Comparison of ENCODE assay signal across 27 mouse cellular contexts in genomic region chr9:87563244-87563643, GRCm38 (mm10).
DNase-seq lines count a peak whose midpoint lies in the region; ATAC-seq lines count a peak whose summit lies in the region.
"Had no signal": no experiment of that assay in that cellular context is flagged by ENCODE, and none has a peak within 500 bp of the region (broad histone marks: within the 10 kb centered on the region; RNA-seq: fewer than 3 reads in every experiment).

No protein-coding gene starts in this region.

- H3K36me3 ChIP-seq in kidney, embryonic 14.5 days (ENCODE audit: control insufficient read depth, insufficient read depth, low read length) = no peaks in the 10 kb centered on the region
- no peaks in the 10 kb centered on the region for H3K36me3 ChIP-seq in kidney, embryonic 16.5 days (ENCODE audit: insufficient read depth, low read length)
- H3K36me3 ChIP-seq in neural tube, embryonic 11.5 days (ENCODE audit: control insufficient read depth, insufficient read depth, low read length) = no peaks in the 10 kb centered on the region
- H3K36me3 ChIP-seq in neural tube, embryonic 15.5 days = no peaks in the 10 kb centered on the region
- H3K36me3 ChIP-seq: embryonic facial prominence, embryonic 10.5 days; embryonic facial prominence, embryonic 12.5 days; forebrain, embryonic 15.5 days; G1E had no signal

- ATAC-seq in kidney, embryonic 14.5 days (ENCODE audit: low FRiP score, low TSS enrichment) = peak; percentile 67
- ATAC-seq in kidney, embryonic 16.5 days (ENCODE audit: low FRiP score, low TSS enrichment) = peak; percentile 81
- ATAC-seq in neural tube, embryonic 11.5 days (ENCODE audit: insufficient read depth, low FRiP score, low TSS enrichment) = no peak
- ATAC-seq in neural tube, embryonic 15.5 days (ENCODE audit: low FRiP score) = no peak
- ATAC-seq: activated CD4-positive, CD25-positive, alpha-beta regulatory T cell, adult 4 months; CD4-positive, CD25-positive, alpha-beta regulatory T cell, adult 4 months; forebrain, embryonic 13.5 days; forebrain, embryonic 15.5 days; forebrain, postnatal 0 days; Patski had no signal

- H3K9ac ChIP-seq in kidney, embryonic 14.5 days (ENCODE audit: low read depth, low read length) = no peak overlapping the region
- no peak overlapping the region for H3K9ac ChIP-seq in kidney, embryonic 16.5 days (replicated peaks; ENCODE audit: low read length)
- no peak overlapping the region for H3K9ac ChIP-seq in neural tube, embryonic 11.5 days (ENCODE audit: low read length)
- no peak overlapping the region for H3K9ac ChIP-seq in neural tube, embryonic 15.5 days (replicated peaks)
- H3K9ac ChIP-seq: embryonic facial prominence, embryonic 12.5 days; forebrain, embryonic 13.5 days; forebrain, embryonic 15.5 days; forebrain, postnatal 0 days had no signal

- H3K9me3 ChIP-seq in kidney, embryonic 14.5 days (ENCODE audit: control insufficient read depth, low read length) = no peaks in the 10 kb centered on the region
- H3K9me3 ChIP-seq in kidney, embryonic 16.5 days (ENCODE audit: low read length) = no peaks in the 10 kb centered on the region
- H3K9me3 ChIP-seq in neural tube, embryonic 11.5 days (ENCODE audit: control insufficient read depth, low read length) = no peaks in the 10 kb centered on the region
- H3K9me3 ChIP-seq in neural tube, embryonic 15.5 days (replicated peaks) = no peaks in the 10 kb centered on the region
- H3K9me3 ChIP-seq: embryonic facial prominence, embryonic 10.5 days; embryonic facial prominence, embryonic 12.5 days; forebrain, embryonic 13.5 days; forebrain, embryonic 15.5 days; G1E had no signal

- no peaks in the 10 kb centered on the region; the same call in 1 of the 2 replicates for H3K27me3 ChIP-seq in kidney, embryonic 14.5 days (ENCODE audit: control insufficient read depth, insufficient read depth, low read length)
- peaks cover 3% of the 10 kb centered on the region; the same call in 1 of the 2 replicates for H3K27me3 ChIP-seq in kidney, embryonic 16.5 days (ENCODE audit: insufficient read depth, low read length)
- H3K27me3 ChIP-seq in neural tube, embryonic 11.5 days (ENCODE audit: control insufficient read depth, insufficient read depth, low read length) = no peaks in the 10 kb centered on the region
- H3K27me3 ChIP-seq in neural tube, embryonic 15.5 days (replicated peaks) = no peaks in the 10 kb centered on the region
- H3K27me3 ChIP-seq: CH12.LX; embryonic facial prominence, embryonic 12.5 days; forebrain, embryonic 13.5 days; forebrain, embryonic 15.5 days; Patski had no signal

- H3K27ac ChIP-seq in kidney, embryonic 14.5 days (ENCODE audit: low read depth, low read length) = no peak overlapping the region
- H3K27ac ChIP-seq in kidney, embryonic 16.5 days (ENCODE audit: low read length) = no peak overlapping the region
- no peak overlapping the region for H3K27ac ChIP-seq in neural tube, embryonic 11.5 days (ENCODE audit: low read depth, low read length)
- H3K27ac ChIP-seq in neural tube, embryonic 15.5 days (replicated peaks) = no peak overlapping the region
- H3K27ac ChIP-seq: embryonic facial prominence, embryonic 10.5 days; embryonic facial prominence, embryonic 12.5 days; forebrain, embryonic 13.5 days; forebrain, embryonic 15.5 days had no signal

- DNase-seq in embryo, embryonic 10 days (ENCODE audit: low spot score) = peak; percentile 27
- no peak for DNase-seq in embryo, embryonic 9.5 days (ENCODE audit: extremely low spot score)
- no peak for DNase-seq in kidney, postnatal 10 days
- DNase-seq in kidney, adult 8-10 months = no peak
- DNase-seq in neural tube, embryonic 11.5 days (ENCODE audit: low spot score) = peak; percentile 13
- DNase-seq: adrenal gland, adult 8-10 months; adrenal gland, postnatal 14 days; adrenal gland, postnatal 36 days; B cell, adult 2 months; cerebellum, adult 11-12 months; cerebellum, adult 2 months; cerebellum, adult 9-10 months; cerebellum, postnatal 10 days; cerebellum, postnatal 25 days; forebrain, postnatal 0 days had no signal

- no peak overlapping the region for H3K4me3 ChIP-seq in kidney, embryonic 14.5 days (ENCODE audit: low read length)
- H3K4me3 ChIP-seq in kidney, embryonic 16.5 days (ENCODE audit: low read length) = no peak overlapping the region
- H3K4me3 ChIP-seq in neural tube, embryonic 11.5 days (ENCODE audit: low read depth, low read length) = no peak overlapping the region
- H3K4me3 ChIP-seq in neural tube, embryonic 15.5 days (replicated peaks) = no peak overlapping the region
- H3K4me3 ChIP-seq: embryonic facial prominence, embryonic 10.5 days; embryonic facial prominence, embryonic 12.5 days; forebrain, embryonic 13.5 days; forebrain, embryonic 15.5 days had no signal

- H3K4me2 ChIP-seq in kidney, embryonic 14.5 days (replicated peaks; ENCODE audit: low read depth, low read length) = no peak overlapping the region
- H3K4me2 ChIP-seq in kidney, embryonic 16.5 days (replicated peaks; ENCODE audit: low read depth, low read length) = no peak overlapping the region
- no peak overlapping the region for H3K4me2 ChIP-seq in neural tube, embryonic 11.5 days (ENCODE audit: low read depth)
- no peak overlapping the region for H3K4me2 ChIP-seq in neural tube, embryonic 15.5 days
- H3K4me2 ChIP-seq: embryonic facial prominence, embryonic 12.5 days; forebrain, embryonic 13.5 days; forebrain, embryonic 15.5 days had no signal

- H3K4me1 ChIP-seq in kidney, embryonic 14.5 days (ENCODE audit: control insufficient read depth, insufficient read depth, low read length) = peaks cover 5% of the 10 kb centered on the region; the same call in 1 of the 2 replicates
- H3K4me1 ChIP-seq in kidney, embryonic 16.5 days (ENCODE audit: insufficient read depth, low read length) = 0 out of 2 replicates have a peak, but pooled peaks cover 5% of the 10 kb centered on the region
- no peaks in the 10 kb centered on the region for H3K4me1 ChIP-seq in neural tube, embryonic 11.5 days (ENCODE audit: control insufficient read depth, insufficient read depth, low read length)
- H3K4me1 ChIP-seq in neural tube, embryonic 15.5 days = no peaks in the 10 kb centered on the region
- H3K4me1 ChIP-seq: embryonic facial prominence, embryonic 12.5 days; forebrain, embryonic 13.5 days; forebrain, embryonic 15.5 days had no signal

- WGBS in kidney, embryonic 14.5 days = 24% methylated on average over 3 of the region's 3 CpGs
- WGBS in kidney, embryonic 16.5 days = 21% methylated on average over 3 of the region's 3 CpGs
- WGBS in neural tube, embryonic 11.5 days = 54% methylated on average over 3 of the region's 3 CpGs
- 76% methylated on average over 3 of the region's 3 CpGs for WGBS in neural tube, embryonic 15.5 days

Comparison
In these comparisons a context has a peak if more than half of its experiments do, and no peak if none do; other contexts are left out.
1. DNase-seq: peak in embryo, embryonic 10 days (single experiment) and neural tube, embryonic 11.5 days (single experiment); none in embryo, embryonic 9.5 days (single experiment), kidney, postnatal 10 days (single experiment) and kidney, adult 8-10 months (0 of 2).
2. ATAC-seq: peak in kidney, embryonic 14.5 days (single experiment) and kidney, embryonic 16.5 days (single experiment); none in neural tube, embryonic 11.5 days (single experiment) and neural tube, embryonic 15.5 days (single experiment).